Mouse (Mus musculus): ENCODE measurements around the gene 2010111I01Rik. TPM values are rescaled to one million over a fixed set of nuclear protein-coding genes. Genes with fewer than 3 reads are reported as not detected.
"Not testable (repeated sequence)": the region's sequence is repeated elsewhere in the genome, so short reads cannot be mapped to it uniquely, and the experiment has no call there.

2010111I01Rik gene
- polyA plus RNA-seq, 2 experiments = 10.7 to 13.6 TPM

- H3K27ac ChIP-seq = no peak overlapping the region
- no peaks in the 10 kb centered on the region for H3K27me3 ChIP-seq (ENCODE audit: control insufficient read depth, insufficient read depth, low read length)
- H3K9ac ChIP-seq (replicated peaks) = no peak overlapping the region
- 68% methylated on average over 2 of the region's 2 CpGs for WGBS (ENCODE audit: insufficient replicate concordance)
- DNase-seq (ENCODE audit: low read depth in 3 of 3, low spot score in 3 of 3) (no peak), ATAC-seq (ENCODE audit: insufficient read depth) (no peak)
- no peaks in the 10 kb centered on the region for H3K4me1 ChIP-seq (replicated peaks; ENCODE audit: control insufficient read depth in 2 of 2, insufficient read depth in 2 of 2, low read length in 1 of 2)
- H3K4me2 ChIP-seq (ENCODE audit: low read depth) = no peak overlapping the region
- no peaks in the 10 kb centered on the region for H3K36me3 ChIP-seq (replicated peaks; ENCODE audit: control insufficient read depth, insufficient read depth, low read depth)
- no peaks in the 10 kb centered on the region for H3K9me3 ChIP-seq (ENCODE audit: control insufficient read depth, low read length)
- no peak for TF ChIP-seq EP300 (IDR thresholded peaks at IDR 0.05; ENCODE audit: low read depth)
- TF ChIP-seq CTCF (IDR thresholded peaks at IDR 0.05; ENCODE audit: low read depth) = no peak
- no peak overlapping the region for H3K4me3 ChIP-seq (ENCODE audit: insufficient read depth in 1 of 2, low read depth in 2 of 2, low read length in 2 of 2)
Observed at GRCm38 (mm10) chr13:63347639-63348038, 382.9 kb downstream of the 2010111I01Rik start.

- Histone ChIP-seq H3K27ac (no peak overlapping the region), H3K27me3 (ENCODE audit: control insufficient read depth, insufficient read depth, low read length) (no peaks in the 10 kb centered on the region), H3K9ac (replicated peaks) (no peak overlapping the region), H3K36me3 (replicated peaks; ENCODE audit: control insufficient read depth, insufficient read depth, low read depth) (no peaks in the 10 kb centered on the region), H3K4me2 (ENCODE audit: low read depth) (no peak overlapping the region), H3K4me3 (ENCODE audit: insufficient read depth in 1 of 2, low read depth in 2 of 2, low read length in 2 of 2) (no peak overlapping the region), H3K4me1 (replicated peaks; ENCODE audit: control insufficient read depth in 2 of 2, insufficient read depth in 2 of 2, low read length in 1 of 2) (no peaks in the 10 kb centered on the region), H3K9me3 (ENCODE audit: control insufficient read depth, low read length) (no peaks in the 10 kb centered on the region)
- TF ChIP-seq EP300 (IDR thresholded peaks at IDR 0.05; ENCODE audit: low read depth) (no peak), CTCF (IDR thresholded peaks at IDR 0.05; ENCODE audit: low read depth) (no peak)
- ATAC-seq (ENCODE audit: insufficient read depth) = no peak
- no peak for DNase-seq (ENCODE audit: low read depth in 3 of 3, low spot score in 3 of 3)
- WGBS (ENCODE audit: insufficient replicate concordance) = 84% methylated on average over 4 of the region's 4 CpGs
Observed at GRCm38 (mm10) chr13:63350076-63350475, 385.4 kb downstream of the 2010111I01Rik start.

- 62% methylated on average over 4 of the region's 4 CpGs for WGBS (ENCODE audit: insufficient replicate concordance)
- H3K4me1 ChIP-seq (replicated peaks; ENCODE audit: control insufficient read depth in 2 of 2, insufficient read depth in 2 of 2, low read length in 1 of 2); H3K4me3 ChIP-seq (ENCODE audit: insufficient read depth in 1 of 2, low read depth in 2 of 2, low read length in 2 of 2); DNase-seq (ENCODE audit: low read depth in 3 of 3, low spot score in 3 of 3); ATAC-seq (ENCODE audit: insufficient read depth); H3K36me3 ChIP-seq (replicated peaks; ENCODE audit: control insufficient read depth, insufficient read depth, low read depth); H3K27me3 ChIP-seq (ENCODE audit: control insufficient read depth, insufficient read depth, low read length); H3K4me2 ChIP-seq (ENCODE audit: low read depth); H3K9ac ChIP-seq (replicated peaks); H3K9me3 ChIP-seq (ENCODE audit: control insufficient read depth, low read length); H3K27ac ChIP-seq: not testable (repeated sequence)
Observed at GRCm38 (mm10) chr13:63353312-63353711, 388.6 kb downstream of the 2010111I01Rik start.

GRCm38 (mm10) chr13:63356101-63356500 is 391.4 kb downstream of the 2010111I01Rik start:
- DNase-seq (ENCODE audit: low read depth in 3 of 3, low spot score in 3 of 3) = no peak
- Histone ChIP-seq H3K4me3 (ENCODE audit: insufficient read depth in 1 of 2, low read depth in 2 of 2, low read length in 2 of 2) (no peak overlapping the region), H3K9ac (replicated peaks) (no peak overlapping the region), H3K27me3 (ENCODE audit: control insufficient read depth, insufficient read depth, low read length) (no peaks in the 10 kb centered on the region), H3K36me3 (replicated peaks; ENCODE audit: control insufficient read depth, insufficient read depth, low read depth) (no peaks in the 10 kb centered on the region), H3K4me1 (replicated peaks; ENCODE audit: control insufficient read depth in 2 of 2, insufficient read depth in 2 of 2, low read length in 1 of 2) (no peaks in the 10 kb centered on the region), H3K4me2 (ENCODE audit: low read depth) (no peak overlapping the region), H3K9me3 (ENCODE audit: control insufficient read depth, low read length) (no peaks in the 10 kb centered on the region), H3K27ac (no peak overlapping the region)
- WGBS (ENCODE audit: insufficient replicate concordance) = 79% methylated on average over 4 of the region's 4 CpGs
- no peak for ATAC-seq (ENCODE audit: insufficient read depth)
- TF ChIP-seq EP300 (IDR thresholded peaks at IDR 0.05; ENCODE audit: low read depth) = no peak
- no peak for TF ChIP-seq CTCF (IDR thresholded peaks at IDR 0.05; ENCODE audit: low read depth)

- no peak overlapping the region for H3K27ac ChIP-seq
- TF ChIP-seq EP300 (IDR thresholded peaks at IDR 0.05; ENCODE audit: low read depth) = no peak
- peak; percentile 85 for TF ChIP-seq CTCF (IDR thresholded peaks at IDR 0.05; ENCODE audit: low read depth)
- H3K9ac ChIP-seq (replicated peaks) = no peak overlapping the region
- no peaks in the 10 kb centered on the region for H3K9me3 ChIP-seq (ENCODE audit: control insufficient read depth, low read length)
- no peak overlapping the region for H3K4me2 ChIP-seq (ENCODE audit: low read depth)
- H3K4me3 ChIP-seq (ENCODE audit: insufficient read depth in 1 of 2, low read depth in 2 of 2, low read length in 2 of 2) = no peak overlapping the region
- ATAC-seq (ENCODE audit: insufficient read depth) (no peak), DNase-seq (ENCODE audit: low read depth in 3 of 3, low spot score in 3 of 3) (peak; percentile 23 to 31 (median 28))
- H3K4me1 ChIP-seq (replicated peaks; ENCODE audit: control insufficient read depth in 2 of 2, insufficient read depth in 2 of 2, low read length in 1 of 2) = peaks cover 0 to under 1% of the 10 kb centered on the region in 2 experiments; a peak in 1 of 4 replicates
- no peaks in the 10 kb centered on the region for H3K36me3 ChIP-seq (replicated peaks; ENCODE audit: control insufficient read depth, insufficient read depth, low read depth)
- WGBS (ENCODE audit: insufficient replicate concordance) = 24% methylated on average over 3 of the region's 3 CpGs
- no peaks in the 10 kb centered on the region for H3K27me3 ChIP-seq (ENCODE audit: control insufficient read depth, insufficient read depth, low read length)
Observed at GRCm38 (mm10) chr13:63356558-63356957, 391.9 kb downstream of the 2010111I01Rik start.

Data from liver, embryonic 14.5 days (tissue).